Mouse (Mus musculus) thymus, adult 2 months (tissue): Measurements from ENCODE around the gene Myh13. TPM values are rescaled to one million over a fixed set of nuclear protein-coding genes. Genes with fewer than 3 reads are reported as not detected.

Source experiments
- DNase-seq: peaks from one replicate; pipeline ENCODE4 v3.0.0; 2021
- H3K27ac ChIP-seq: fragments of 200-500 bp; 2 replicates; pipeline ENCODE4 v1.5.1; 2012; ENCODE audit warnings: low read length, control low read depth; ENCODE audit not compliant: control insufficient read depth, insufficient read depth
- H3K27me3 ChIP-seq: fragments of 200-500 bp; 2 replicates; pipeline ENCODE4 v1.6.1; 2012; ENCODE audit warnings: mild to moderate bottlenecking, low read length, moderate library complexity, mixed read lengths; ENCODE audit not compliant: control insufficient read depth, insufficient read depth
- H3K36me3 ChIP-seq: fragments of 200-500 bp; 2 replicates; pipeline ENCODE4 v1.6.1; 2012; ENCODE audit warnings: mild to moderate bottlenecking, low read length, moderate library complexity; ENCODE audit not compliant: control insufficient read depth, insufficient read depth
- H3K4me1 ChIP-seq: fragments of 200-500 bp; replicated peaks from 2 replicates; pipeline ENCODE4 v1.6.1; 2012; ENCODE audit warnings: low read length; ENCODE audit not compliant: control insufficient read depth, insufficient read depth
- H3K4me3 ChIP-seq: fragments of 200-500 bp; 2 replicates; pipeline ENCODE4 v1.5.1; 2012; ENCODE audit warnings: mild to moderate bottlenecking, low read length, control low read depth, moderate library complexity; ENCODE audit not compliant: control insufficient read depth, insufficient read depth
- CTCF ChIP-seq: fragments of 200-500 bp; IDR thresholded peaks from 2 replicates; pipeline ENCODE4 v1.5.1; 2012; ENCODE audit warnings: mild to moderate bottlenecking, control low read depth, low read length, moderate library complexity, borderline replicate concordance; ENCODE audit not compliant: control insufficient read depth, poor library complexity, insufficient read depth; ENCODE audit errors: extremely low read depth
- POLR2A ChIP-seq: fragments of 200-500 bp; IDR thresholded peaks from 2 replicates; pipeline ENCODE4 v1.6.1; 2012; ENCODE audit warnings: mild to moderate bottlenecking, low read length, control low read depth, moderate library complexity; ENCODE audit not compliant: control insufficient read depth, poor library complexity, insufficient read depth; ENCODE audit errors: extremely low read depth
- WGBS: fragments of 180-500 bp; shearing (Covaris S2); methylation state at CpG from one replicate; pipeline ENCODE4 v1.1.7; 2018; 5-methylcytosine and 5-hydroxymethylcytosine counted together
- polyA plus RNA-seq: library from polyadenylated mRNA; depleted of rRNA; stranded (reverse); fragments of >200 nt; gene quantifications from 2 replicates; pipeline ENCODE4 v1.2.3, GENCODE M21; 2012; rRNA removed

The Myh13 gene
- polyA plus RNA-seq, 1 experiment = 0.03 TPM

DNA sequence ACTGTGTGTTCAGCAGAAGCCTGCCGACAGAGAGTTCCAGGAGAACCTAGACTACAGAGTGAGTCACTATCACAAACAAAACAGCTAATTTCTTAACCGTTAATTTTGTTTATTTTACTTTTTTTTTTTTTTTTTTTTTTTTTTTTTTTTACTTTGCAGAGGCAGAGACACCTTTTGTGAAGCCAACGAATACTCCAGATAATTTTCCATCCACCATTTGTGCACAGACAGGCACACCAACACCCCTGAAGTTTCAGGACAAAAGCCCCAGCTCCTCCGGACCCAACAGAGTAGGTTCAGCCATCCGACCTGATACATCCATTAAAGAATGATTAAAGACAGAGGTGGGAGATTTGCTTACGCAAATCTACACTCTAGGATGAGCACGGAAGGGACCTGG is 63.2 kb downstream of the Myh13 start:
- 79% methylated on average over 7 of the region's 7 CpGs for WGBS

DNA sequence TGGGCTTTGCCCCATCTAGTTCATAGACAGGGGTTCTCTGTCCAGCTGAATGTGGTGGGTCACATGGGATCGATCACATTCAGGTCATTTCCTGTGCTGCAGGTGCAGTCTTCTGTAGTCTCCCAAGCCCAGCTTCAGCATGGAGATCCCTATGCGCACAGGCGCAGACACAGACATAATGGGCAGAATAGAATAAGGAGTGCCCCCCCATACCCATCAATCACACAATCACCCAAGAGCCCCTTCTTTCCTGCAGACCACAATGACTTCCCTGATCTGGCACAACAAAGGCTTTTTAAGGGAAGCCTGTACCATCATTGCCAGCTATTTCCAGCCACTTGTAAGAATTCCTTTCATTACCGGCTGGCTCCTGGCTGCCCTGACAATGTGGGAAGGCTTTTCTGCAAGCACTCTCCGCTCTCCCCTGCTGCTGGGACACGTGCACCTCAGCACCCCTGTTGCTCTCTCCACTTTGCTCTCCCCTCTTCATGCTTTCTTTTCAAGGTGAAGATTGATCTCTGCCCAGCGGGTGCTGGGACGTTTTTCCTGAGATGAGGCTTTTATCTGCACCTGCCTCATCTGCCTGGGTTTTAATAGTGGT is 65.5 kb downstream of the Myh13 start:
- no peak for TF ChIP-seq POLR2A
- TF ChIP-seq CTCF = no peak
- Histone ChIP-seq H3K4me3 (no peak overlapping the region), H3K36me3 (no peaks in the 10 kb centered on the region), H3K4me1 (no peaks in the 10 kb centered on the region), H3K27ac (no peak overlapping the region), H3K27me3 (no peaks in the 10 kb centered on the region)
- 47% methylated on average over 8 of the region's 8 CpGs for WGBS
- DNase-seq = no peak

More for the DNA sequence above, 63.2 kb downstream of the Myh13 start:
- Histone ChIP-seq H3K27ac (no peak overlapping the region), H3K4me3 (no peak overlapping the region), H3K27me3 (no peaks in the 10 kb centered on the region), H3K36me3 (no peaks in the 10 kb centered on the region), H3K4me1 (0 out of 2 replicates have a peak, but pooled peaks cover 2% of the 10 kb centered on the region)
- DNase-seq = no peak
- TF ChIP-seq POLR2A (no peak), CTCF (no peak)

DNA sequence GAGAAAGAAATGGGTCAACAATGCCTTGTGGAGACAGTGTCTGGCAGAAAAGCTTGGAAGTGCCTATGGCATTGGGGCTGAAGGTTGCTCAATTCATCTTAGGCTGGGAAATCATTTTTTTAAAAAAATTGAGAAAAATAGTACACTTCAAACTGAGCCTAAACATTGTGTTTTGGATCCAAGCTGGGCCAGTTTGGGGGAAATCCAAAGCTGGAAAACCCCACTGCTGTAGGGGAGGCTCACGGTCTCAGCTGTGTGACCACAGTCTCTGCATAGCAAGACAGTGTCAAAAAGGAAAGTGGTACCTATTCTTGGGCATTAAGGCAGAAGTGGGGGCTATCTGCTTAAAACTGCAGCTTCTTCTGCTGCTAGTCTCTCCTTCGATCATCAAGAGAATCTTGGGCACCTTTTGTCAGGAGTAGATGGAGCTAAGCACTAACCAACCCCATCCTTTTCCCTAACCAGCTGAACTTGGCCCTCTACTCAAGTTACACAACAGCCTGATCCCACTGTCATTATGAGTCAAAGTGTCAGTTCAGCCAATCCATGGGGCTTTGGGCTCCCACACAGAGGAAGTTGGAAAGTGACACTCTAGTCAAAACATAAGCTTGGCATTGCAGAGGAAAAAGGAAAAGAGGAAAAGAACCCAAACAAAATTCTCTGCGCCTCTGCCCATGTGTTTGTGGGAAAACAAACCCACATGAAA is 69.4 kb downstream of the Myh13 start:
- Histone ChIP-seq H3K4me1 (no peaks in the 10 kb centered on the region), H3K27me3 (no peaks in the 10 kb centered on the region), H3K36me3 (no peaks in the 10 kb centered on the region), H3K4me3 (no peak overlapping the region), H3K27ac (no peak overlapping the region)
- no peak for DNase-seq
- 70% methylated on average over 3 of the region's 3 CpGs for WGBS
- TF ChIP-seq POLR2A (no peak), CTCF (no peak)

DNA sequence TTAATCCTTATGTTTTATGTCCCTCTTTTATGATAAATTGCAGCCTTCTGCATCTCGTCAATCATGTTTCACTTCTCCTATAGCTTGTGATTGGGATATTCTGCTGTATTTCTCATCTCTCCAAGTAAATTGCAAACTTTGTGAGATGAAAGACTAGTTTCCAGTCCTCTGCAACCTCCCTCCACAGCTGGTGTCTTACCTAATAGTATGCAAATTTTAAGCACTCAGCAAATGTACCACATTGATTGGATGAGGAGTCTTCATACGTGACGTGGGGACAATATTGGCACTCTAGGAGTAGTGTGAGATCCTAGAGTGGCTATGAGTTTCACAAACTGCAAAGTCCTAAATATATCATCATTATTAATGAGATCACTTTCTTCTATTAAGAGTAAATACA is 70.9 kb downstream of the Myh13 start:
- WGBS = 89% methylated on average over 3 of the region's 3 CpGs
- Histone ChIP-seq H3K27me3 (no peaks in the 10 kb centered on the region), H3K27ac (no peak overlapping the region), H3K4me3 (no peak overlapping the region), H3K4me1 (no peaks in the 10 kb centered on the region), H3K36me3 (no peaks in the 10 kb centered on the region)
- TF ChIP-seq CTCF (no peak), POLR2A (no peak)
- DNase-seq = no peak

DNA sequence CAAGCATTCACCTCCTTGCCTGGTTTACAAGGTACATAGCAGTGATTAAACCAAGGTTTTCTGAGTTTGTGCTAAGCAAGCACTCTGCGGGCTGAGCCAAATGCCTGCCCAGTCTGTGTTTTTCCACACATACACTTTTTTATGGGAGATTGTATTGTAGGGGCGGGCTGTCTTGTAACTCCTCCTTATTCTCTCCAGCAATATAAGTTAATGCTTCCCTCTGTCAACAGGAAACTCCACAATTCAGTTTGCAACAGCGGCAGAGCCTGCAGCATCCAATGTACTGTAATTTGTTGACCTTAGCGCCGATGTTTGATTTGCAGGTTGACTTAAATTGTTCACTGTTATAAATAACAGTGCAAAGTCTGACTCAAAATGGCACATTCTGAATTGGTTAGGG is 79.5 kb downstream of the Myh13 start:
- 77% methylated on average over 5 of the region's 5 CpGs for WGBS

DNA sequence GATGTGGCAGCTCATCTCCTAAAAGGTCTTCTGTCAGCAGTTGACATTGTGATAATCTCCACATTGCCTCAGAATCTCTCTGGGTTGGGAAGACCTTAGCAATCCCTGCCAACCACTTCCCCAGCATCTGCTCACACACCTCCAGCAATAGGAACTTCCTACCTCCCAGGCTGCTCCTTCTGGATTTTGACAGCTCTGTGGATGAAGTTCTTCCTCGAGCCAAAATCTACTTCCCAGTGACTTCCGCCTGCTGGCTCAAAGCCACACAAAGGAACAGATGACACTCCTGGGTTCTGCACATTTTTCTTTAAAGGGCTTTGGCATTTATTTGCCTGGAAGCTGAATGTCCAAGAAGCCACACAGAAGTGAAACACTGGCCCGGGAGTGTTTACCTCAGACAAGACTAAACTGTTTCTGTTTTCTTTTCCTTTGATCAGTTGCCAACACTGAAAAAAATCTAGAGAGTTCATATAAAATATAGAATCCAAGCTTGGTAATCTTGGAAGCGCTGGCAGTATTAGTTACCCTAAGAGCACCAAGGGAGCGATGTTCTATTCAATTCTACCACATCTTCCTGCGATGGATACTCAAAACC is 93.0 kb downstream of the Myh13 start:
- Histone ChIP-seq H3K4me1 (no peaks in the 10 kb centered on the region), H3K4me3 (no peak overlapping the region), H3K27me3 (no peaks in the 10 kb centered on the region), H3K27ac (no peak overlapping the region), H3K36me3 (no peaks in the 10 kb centered on the region)
- no peak for DNase-seq
- WGBS = 85% methylated on average over 6 of the region's 6 CpGs
- TF ChIP-seq POLR2A (no peak), CTCF (no peak)

More for the DNA sequence above, 79.5 kb downstream of the Myh13 start:
- H3K4me3 ChIP-seq = no peak overlapping the region
- TF ChIP-seq CTCF = no peak
- no peak for TF ChIP-seq POLR2A
- H3K27ac ChIP-seq = no peak overlapping the region
- no peaks in the 10 kb centered on the region for H3K4me1 ChIP-seq
- H3K36me3 ChIP-seq = no peaks in the 10 kb centered on the region
- H3K27me3 ChIP-seq = no peaks in the 10 kb centered on the region
- DNase-seq = no peak

Other genes with a start within 250 kb of the Myh13 start
- gene Myh3, start 243.4 kb upstream of the Myh13 start, polyA plus RNA-seq = 0.14 and 0.18 TPM in 2 replicates
- gene Myh2, start 150.6 kb upstream of the Myh13 start, polyA plus RNA-seq = 0.03 TPM in 1 of 2 replicates, not detected in the other
- gene Myh1, start 121.6 kb upstream of the Myh13 start, polyA plus RNA-seq = 0.04 and 0.09 TPM in 2 replicates
- 0.04 and 0.19 TPM in 2 replicates for gene Myh4, start 83.6 kb upstream of the Myh13 start, polyA plus RNA-seq
- 0.03 and 0.04 TPM in 2 replicates for gene Myh8, start 44.5 kb upstream of the Myh13 start, polyA plus RNA-seq
- 5.0 TPM in 2 replicates for gene Gas7, start 133.8 kb downstream of the Myh13 start, polyA plus RNA-seq